Mouse (Mus musculus): ENCODE data around the gene Drd4. TPM values are rescaled to one million over a fixed set of nuclear protein-coding genes. Genes with fewer than 3 reads are reported as not detected.

Drd4 gene
- total RNA-seq, 2 experiments from 2014 or later, result not detected

DNA sequence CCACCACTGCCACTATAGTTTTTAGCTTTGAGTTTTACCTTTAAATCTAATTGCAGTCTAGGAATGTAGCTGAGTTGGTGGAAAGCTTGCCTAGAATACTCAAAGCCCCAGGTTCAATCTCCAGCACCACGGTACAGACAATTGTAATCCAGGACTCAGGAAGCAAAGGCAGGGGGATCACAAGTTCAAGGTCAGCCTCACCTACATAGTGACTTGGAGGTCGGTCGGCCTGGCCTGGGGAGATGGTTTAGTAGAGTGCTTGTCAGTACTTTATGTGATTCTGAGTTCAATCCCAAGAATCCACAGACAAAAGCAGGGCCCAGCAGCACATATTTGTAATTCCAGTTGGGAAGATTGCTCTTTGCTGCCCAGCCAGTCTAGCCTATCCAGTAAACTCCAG lies 3.8 kb upstream of the Drd4 start:
- ATAC-seq (ENCODE audit: poor library complexity, severe bottlenecking), result no peak

GRCm38 (mm10) chr7:141292583-141293388 lies 980 bp downstream of the Drd4 start:
- no peak for ATAC-seq (ENCODE audit: poor library complexity, severe bottlenecking)

DNA sequence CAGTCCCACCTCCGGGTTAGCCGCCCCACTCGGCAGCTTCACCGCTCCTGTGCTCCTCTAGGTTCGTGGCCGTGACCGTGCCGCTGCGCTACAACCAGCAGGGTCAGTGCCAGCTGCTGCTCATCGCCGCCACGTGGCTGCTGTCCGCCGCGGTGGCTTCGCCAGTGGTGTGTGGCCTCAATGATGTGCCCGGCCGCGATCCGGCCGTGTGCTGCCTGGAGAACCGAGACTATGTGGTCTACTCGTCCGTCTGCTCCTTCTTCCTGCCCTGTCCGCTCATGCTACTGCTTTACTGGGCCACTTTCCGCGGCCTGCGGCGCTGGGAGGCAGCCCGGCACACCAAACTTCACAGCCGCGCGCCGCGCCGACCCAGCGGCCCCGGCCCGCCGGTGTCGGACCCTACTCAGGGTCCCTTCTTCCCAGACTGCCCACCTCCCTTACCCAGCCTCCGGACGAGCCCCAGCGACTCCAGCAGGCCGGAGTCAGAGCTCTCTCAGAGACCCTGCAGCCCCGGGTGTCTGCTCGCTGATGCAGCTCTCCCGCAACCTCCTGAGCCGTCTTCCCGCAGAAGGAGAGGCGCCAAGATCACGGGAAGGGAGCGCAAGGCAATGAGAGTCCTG lies 2.2 kb downstream of the Drd4 start:
- ATAC-seq (ENCODE audit: poor library complexity, severe bottlenecking), result peak; percentile 59

DNA sequence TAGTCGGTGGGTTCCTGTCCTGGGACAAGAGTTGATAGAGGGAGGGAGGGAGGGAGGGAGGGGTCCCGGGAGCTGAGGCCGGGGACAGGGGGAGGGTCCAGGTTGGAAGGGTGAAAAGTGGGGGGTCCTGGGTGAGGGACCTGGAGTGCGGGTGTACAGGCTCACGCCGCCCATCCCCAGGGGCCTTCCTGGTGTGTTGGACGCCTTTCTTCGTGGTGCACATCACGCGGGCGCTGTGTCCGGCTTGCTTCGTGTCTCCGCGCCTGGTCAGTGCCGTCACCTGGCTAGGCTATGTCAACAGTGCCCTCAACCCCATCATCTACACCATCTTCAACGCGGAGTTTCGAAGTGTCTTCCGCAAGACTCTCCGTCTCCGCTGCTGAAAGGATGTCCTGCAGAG lies 2.7 kb downstream of the Drd4 start:
- ATAC-seq (ENCODE audit: poor library complexity, severe bottlenecking), result peak; percentile 30

- no peak for ATAC-seq (ENCODE audit: poor library complexity, severe bottlenecking)
Observed at GRCm38 (mm10) chr7:141297926-141298650, 6.3 kb downstream of the Drd4 start.

DNA sequence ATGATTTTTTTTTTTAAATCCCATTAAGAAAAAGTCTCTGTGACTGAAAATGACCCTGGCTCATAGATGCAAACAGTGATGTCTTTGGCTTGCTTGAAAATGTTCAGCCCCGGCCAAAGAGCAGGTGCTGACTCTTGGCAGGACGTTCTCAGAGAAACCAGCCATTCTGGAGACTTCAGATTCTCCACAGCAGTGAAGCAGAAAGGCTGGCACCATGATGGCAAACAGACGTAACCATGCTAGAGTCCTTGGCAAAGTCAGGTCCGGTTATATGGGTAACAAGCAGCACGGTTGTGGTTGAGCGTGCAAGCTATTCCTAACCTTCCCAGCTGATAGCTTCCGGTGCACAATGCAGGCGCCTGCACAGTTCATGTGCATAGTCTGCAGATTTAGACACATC lies 7.4 kb downstream of the Drd4 start:
- ATAC-seq (ENCODE audit: poor library complexity, severe bottlenecking), result no peak

DNA sequence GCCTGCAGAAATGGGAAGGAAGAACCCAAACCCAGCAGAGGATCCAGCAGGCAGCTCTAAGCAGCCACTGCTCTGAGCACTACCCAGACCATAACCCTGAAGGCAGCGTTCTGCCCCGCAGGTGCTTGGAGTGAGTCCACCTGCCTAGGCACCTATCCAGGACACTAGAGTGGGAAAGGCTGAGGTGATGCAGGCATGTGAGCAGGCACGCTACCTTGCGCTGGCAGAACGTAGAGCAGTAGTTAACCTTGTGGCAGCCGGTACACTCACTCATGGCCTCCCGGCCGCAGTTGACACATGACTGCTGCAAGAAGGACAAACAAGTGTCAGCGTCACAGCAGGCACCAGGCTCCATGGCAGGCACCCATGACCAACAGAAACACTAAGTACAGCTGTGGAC lies 9.6 kb downstream of the Drd4 start:
- ATAC-seq (ENCODE audit: poor library complexity, severe bottlenecking), result no peak

- peak; percentile 72 for ATAC-seq (ENCODE audit: poor library complexity, severe bottlenecking)
Observed at GRCm38 (mm10) chr7:141302702-141303268, 11.0 kb downstream of the Drd4 start.

- no peak for ATAC-seq (ENCODE audit: poor library complexity, severe bottlenecking)
Observed at GRCm38 (mm10) chr7:141304537-141304936, 12.7 kb downstream of the Drd4 start.

- no peak for ATAC-seq (ENCODE audit: poor library complexity, severe bottlenecking)
Observed at GRCm38 (mm10) chr7:141314416-141314815, 22.6 kb downstream of the Drd4 start.

GRCm38 (mm10) chr7:141315076-141315475 lies 23.3 kb downstream of the Drd4 start:
- ATAC-seq (ENCODE audit: poor library complexity, severe bottlenecking), result no peak

GRCm38 (mm10) chr7:141315974-141316373 lies 24.2 kb downstream of the Drd4 start:
- ATAC-seq (ENCODE audit: poor library complexity, severe bottlenecking), result peak; percentile 90

GRCm38 (mm10) chr7:141317619-141318132 lies 25.9 kb downstream of the Drd4 start:
- no peak for ATAC-seq (ENCODE audit: poor library complexity, severe bottlenecking)

DNA sequence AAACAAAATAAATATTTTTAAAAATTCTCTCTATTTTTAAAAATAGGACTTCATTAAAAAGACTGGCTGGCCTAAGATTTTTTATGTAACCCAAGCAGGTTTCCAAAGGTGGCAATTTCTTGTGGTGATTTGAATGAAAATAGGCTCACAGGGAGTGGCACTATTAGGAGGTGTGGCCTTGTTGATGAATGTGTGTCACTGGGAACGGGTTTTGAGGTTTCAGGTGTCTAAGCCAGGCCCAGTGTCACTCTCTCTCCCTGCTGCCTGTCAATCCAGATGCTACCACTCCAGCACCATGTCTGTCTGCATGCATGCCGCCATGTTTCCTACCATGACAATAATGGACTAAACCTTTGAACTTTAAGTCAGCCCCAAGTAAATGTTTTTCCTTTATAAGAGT lies 27.6 kb downstream of the Drd4 start:
- no peak for ATAC-seq (ENCODE audit: poor library complexity, severe bottlenecking)

GRCm38 (mm10) chr7:141324686-141325085 lies 32.9 kb downstream of the Drd4 start:
- ATAC-seq (ENCODE audit: poor library complexity, severe bottlenecking), result no peak

GRCm38 (mm10) chr7:141326546-141327446 lies 35.0 kb downstream of the Drd4 start:
- no peak for ATAC-seq (ENCODE audit: poor library complexity, severe bottlenecking)

DNA sequence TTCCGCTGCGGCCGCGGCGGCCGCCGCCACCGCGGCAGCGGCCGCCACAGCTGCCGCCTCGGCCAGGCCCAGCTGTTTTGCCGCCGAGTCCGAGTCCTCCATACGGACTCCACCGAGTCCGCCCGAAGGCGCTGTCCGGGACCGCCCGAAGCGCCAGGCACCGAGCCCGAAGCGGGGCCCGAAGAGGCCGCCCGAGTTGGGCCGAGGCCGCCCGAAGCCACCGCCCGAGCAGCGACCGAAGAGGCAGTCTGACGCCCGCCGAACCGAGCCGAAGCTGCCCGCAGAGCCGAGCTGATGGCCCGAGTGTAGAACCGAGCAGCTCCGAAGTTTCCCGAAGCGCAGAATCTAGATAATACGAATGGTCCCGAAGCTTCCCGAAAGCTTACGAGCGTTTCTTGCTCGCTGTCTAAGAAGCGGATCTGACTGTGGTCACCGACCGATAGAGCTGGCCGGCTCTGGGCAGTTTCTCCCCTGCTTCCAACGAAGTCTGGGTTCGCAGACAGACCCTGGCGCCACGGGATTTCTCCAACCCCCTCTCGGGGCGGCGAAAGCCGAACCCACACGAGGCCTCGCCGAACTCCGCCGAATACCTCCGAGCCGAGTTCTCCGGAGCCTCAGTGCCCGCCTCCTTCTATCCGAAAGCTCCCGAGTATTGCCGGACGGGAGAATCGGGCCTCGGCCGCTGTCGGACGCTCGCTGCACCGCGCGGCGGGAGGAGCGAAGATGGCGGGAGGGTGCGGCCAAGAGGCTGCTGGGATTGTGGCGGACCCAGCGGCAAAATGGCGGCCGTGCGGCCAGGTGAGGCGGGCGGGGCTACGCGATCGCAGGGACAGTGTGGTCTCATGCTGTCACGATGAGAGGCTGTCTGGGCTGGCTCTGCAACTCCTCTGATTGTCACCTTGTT lies 35.9 kb downstream of the Drd4 start, which contains the start of the genes Deaf1 and Tmem80:
Deaf1 (minus strand) TSS at position 222 of the 904 bp plus-strand sequence.
Tmem80 (plus strand) TSS at position 271 of the 904 bp plus-strand sequence.
- peak; percentile 89 for ATAC-seq (ENCODE audit: poor library complexity, severe bottlenecking)

- no peak for ATAC-seq (ENCODE audit: poor library complexity, severe bottlenecking)
Observed at GRCm38 (mm10) chr7:141328373-141328990, 36.7 kb downstream of the Drd4 start.

Measured in megakaryocyte, adult 5-6 weeks (primary cell).